Mouse (Mus musculus) olfactory bulb, adult 2 months (tissue): Measurements from ENCODE around the gene Sec24d.

ENCODE experiments used
- CTCF ChIP-seq: fragments of 200-500 bp; IDR thresholded peaks from 2 replicates; pipeline ENCODE4 v1.5.1; 2012; ENCODE audit warnings: low read depth, mild to moderate bottlenecking, low read length, moderate library complexity; ENCODE audit not compliant: insufficient read depth
- POLR2A ChIP-seq: fragments of 200-500 bp; IDR thresholded peaks from 2 replicates; pipeline ENCODE4 v1.6.1; 2012; ENCODE audit warnings: mild to moderate bottlenecking, low read depth, low read length, moderate library complexity; ENCODE audit not compliant: insufficient read depth

DNA sequence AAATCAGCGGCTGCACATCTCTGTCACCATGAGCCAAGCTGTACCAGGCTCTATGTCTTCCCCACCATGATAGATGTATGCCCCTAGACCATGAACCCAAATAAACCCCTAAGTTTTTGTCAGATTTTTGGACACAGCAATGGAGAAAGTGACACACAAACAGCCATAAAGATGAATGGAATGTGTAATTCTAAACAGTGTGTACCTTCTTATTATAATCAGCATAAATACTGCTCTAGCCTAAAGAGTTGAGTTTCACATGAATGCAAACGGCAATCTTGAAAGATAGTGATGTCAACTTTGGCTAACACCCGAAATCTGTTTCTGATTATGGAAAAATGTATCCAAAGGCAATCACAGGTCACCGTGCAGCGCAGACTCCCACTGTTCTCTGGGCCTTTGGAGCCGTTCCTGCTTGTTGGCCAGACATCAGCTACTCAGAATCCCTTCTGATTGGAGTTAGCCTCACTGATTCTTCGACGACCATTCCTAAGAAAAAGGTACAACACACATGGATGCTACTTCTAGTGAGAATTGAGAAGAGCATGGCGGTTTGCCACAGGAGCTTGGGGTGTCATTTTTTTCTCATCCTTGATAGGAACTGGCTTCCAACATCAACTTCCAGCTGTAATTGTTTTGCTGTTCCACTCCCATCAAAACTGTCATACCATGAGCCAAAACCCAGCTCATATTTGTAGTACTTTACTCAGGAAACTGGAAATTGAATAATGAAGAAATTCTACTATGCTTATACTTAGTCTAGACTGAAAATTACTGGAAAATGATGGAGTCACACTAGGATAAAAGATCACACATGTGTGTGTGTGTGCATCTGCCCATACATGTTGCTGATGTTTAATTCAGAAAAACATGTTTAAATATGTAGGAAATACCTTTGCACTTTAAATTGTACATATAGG is 130.6 kb downstream of the Sec24d start:
- no peak for TF ChIP-seq POLR2A
- TF ChIP-seq CTCF, result no peak
